7 mouse cellular contexts compared by ENCODE assay signal in genomic region chrX:7422166-7422565, GRCm38 (mm10). TPM values are rescaled to one million over a fixed set of nuclear protein-coding genes. Genes with fewer than 3 reads are reported as not detected.
DNase-seq lines count a peak whose midpoint lies in the region; ATAC-seq and TF ChIP-seq lines count a peak whose summit lies in the region.

No protein-coding gene starts in this region.

- 0 out of 2 replicates have a peak, but pooled peaks have one; percentile 19 for ATAC-seq in kidney, postnatal 0 days (replicated peaks; ENCODE audit: low FRiP score, low read depth)
- ATAC-seq in embryonic facial prominence, embryonic 12.5 days (ENCODE audit: insufficient number of reproducible peaks, insufficient read depth, low FRiP score, low TSS enrichment), result no peak
- ATAC-seq in hindbrain, postnatal 0 days, result no peak
- no peak for ATAC-seq in neural tube, embryonic 12.5 days (ENCODE audit: low FRiP score, low read depth)

- no peak for TF ChIP-seq CTCF in kidney, postnatal 0 days (IDR thresholded peaks at IDR 0.05; ENCODE audit: low read depth)
- TF ChIP-seq CTCF in hindbrain, postnatal 0 days (IDR thresholded peaks at IDR 0.05; ENCODE audit: low read depth), result no peak

- no peaks in the 10 kb centered on the region for H3K4me1 ChIP-seq in kidney, postnatal 0 days (replicated peaks; ENCODE audit: insufficient read depth, low read length)
- H3K4me1 ChIP-seq in embryonic facial prominence, embryonic 12.5 days, result no peaks in the 10 kb centered on the region
- no peaks in the 10 kb centered on the region for H3K4me1 ChIP-seq in hindbrain, postnatal 0 days (ENCODE audit: insufficient read depth, low read length)
- H3K4me1 ChIP-seq in neural tube, embryonic 12.5 days, result no peaks in the 10 kb centered on the region

- peak overlapping the region; percentile 51; the same call in 1 of the 2 replicates for H3K9ac ChIP-seq in kidney, postnatal 0 days (ENCODE audit: low read depth, low read length)
- H3K9ac ChIP-seq in embryonic facial prominence, embryonic 12.5 days, result peak overlapping the region; percentile 12; the same call in 1 of the 2 replicates
- H3K9ac ChIP-seq in hindbrain, postnatal 0 days (replicated peaks; ENCODE audit: low read length), result no peak overlapping the region
- H3K9ac ChIP-seq in neural tube, embryonic 12.5 days, result no peak overlapping the region

- H3K4me3 ChIP-seq in kidney, postnatal 0 days (replicated peaks; ENCODE audit: low read depth, low read length), result peak overlapping the region; percentile 48
- H3K4me3 ChIP-seq in embryonic facial prominence, embryonic 12.5 days, result peak overlapping the region; percentile 44
- peak overlapping the region; percentile 38 for H3K4me3 ChIP-seq in hindbrain, postnatal 0 days (ENCODE audit: low read length)
- H3K4me3 ChIP-seq in neural tube, embryonic 12.5 days, result peak overlapping the region; percentile 32

- H3K9me3 ChIP-seq in kidney, postnatal 0 days (replicated peaks; ENCODE audit: low read length), result no peaks in the 10 kb centered on the region
- H3K9me3 ChIP-seq in embryonic facial prominence, embryonic 12.5 days, result no peaks in the 10 kb centered on the region
- no peaks in the 10 kb centered on the region for H3K9me3 ChIP-seq in hindbrain, postnatal 0 days (ENCODE audit: low read length)
- no peaks in the 10 kb centered on the region for H3K9me3 ChIP-seq in neural tube, embryonic 12.5 days

- DNase-seq in kidney, postnatal 0 days (ENCODE audit: low spot score), result no peak
- no peak for DNase-seq in kidney, postnatal 14 days
- DNase-seq in hindbrain, postnatal 0 days (ENCODE audit: low spot score), result no peak
- DNase-seq in right cerebral cortex, postnatal 14 days, result no peak
- DNase-seq in kidney, postnatal 36 days, result no peak

- no peaks in the 10 kb centered on the region for H3K36me3 ChIP-seq in kidney, postnatal 0 days (ENCODE audit: insufficient read depth, low read length)
- H3K36me3 ChIP-seq in embryonic facial prominence, embryonic 12.5 days, result no peaks in the 10 kb centered on the region
- H3K36me3 ChIP-seq in hindbrain, postnatal 0 days (ENCODE audit: insufficient read depth, low read length), result no peaks in the 10 kb centered on the region
- H3K36me3 ChIP-seq in neural tube, embryonic 12.5 days, result no peaks in the 10 kb centered on the region

- peak overlapping the region; percentile 64 for H3K4me2 ChIP-seq in kidney, postnatal 0 days (ENCODE audit: low read length)
- peak overlapping the region; percentile 50 for H3K4me2 ChIP-seq in embryonic facial prominence, embryonic 12.5 days (replicated peaks)
- peak overlapping the region; percentile 67 for H3K4me2 ChIP-seq in hindbrain, postnatal 0 days (ENCODE audit: low read depth, low read length)
- peak overlapping the region; percentile 63 for H3K4me2 ChIP-seq in neural tube, embryonic 12.5 days (replicated peaks)

- WGBS in kidney, postnatal 0 days, result 68% methylated on average over 6 of the region's 6 CpGs
- 66% methylated on average over 6 of the region's 6 CpGs for WGBS in embryonic facial prominence, embryonic 12.5 days
- WGBS in hindbrain, postnatal 0 days, result 78% methylated on average over 6 of the region's 6 CpGs
- WGBS in neural tube, embryonic 12.5 days, result 77% methylated on average over 6 of the region's 6 CpGs

- H3K27me3 ChIP-seq in kidney, postnatal 0 days (ENCODE audit: insufficient read depth, low read length), result no peaks in the 10 kb centered on the region
- H3K27me3 ChIP-seq in embryonic facial prominence, embryonic 12.5 days, result no peaks in the 10 kb centered on the region
- no peaks in the 10 kb centered on the region for H3K27me3 ChIP-seq in hindbrain, postnatal 0 days (ENCODE audit: insufficient read depth, low read length)
- H3K27me3 ChIP-seq in neural tube, embryonic 12.5 days (replicated peaks), result no peaks in the 10 kb centered on the region

- no peak overlapping the region for H3K27ac ChIP-seq in kidney, postnatal 0 days
- no peak overlapping the region for H3K27ac ChIP-seq in embryonic facial prominence, embryonic 12.5 days
- no peak overlapping the region for H3K27ac ChIP-seq in hindbrain, postnatal 0 days
- H3K27ac ChIP-seq in neural tube, embryonic 12.5 days, result no peak overlapping the region

RNA-seq across cellular contexts. Expression of gene Usp27x, which starts 46.5 kb away (rescaled TPM):
- polyA plus RNA-seq in kidney, postnatal 0 days (2015; fragmentation: Nextera tagmentation; extraction: Ambion mirVana), result 0.70 and 0.74 TPM in 2 replicates
- polyA plus RNA-seq in embryonic facial prominence, embryonic 12.5 days (2016; fragmentation: Nextera tagmentation; extraction: Ambion mirVana), result 2.2 and 2.4 TPM in 2 replicates
- total RNA-seq in hindbrain, postnatal 0 days (2014; rRNA removed), result 8.5 and 11.3 TPM in 2 replicates
- 2.0 and 2.2 TPM in 2 replicates for polyA plus RNA-seq in hindbrain, postnatal 0 days (2015; fragmentation: Nextera tagmentation; extraction: Ambion mirVana)
- 1.3 and 1.6 TPM in 2 replicates for polyA plus RNA-seq in neural tube, embryonic 12.5 days (2016; fragmentation: Nextera tagmentation; extraction: Ambion mirVana)

Comparison
In these comparisons a context has a peak if more than half of its experiments do, and no peak if none do; other contexts are left out.
1. H3K9ac ChIP-seq: peak in kidney, postnatal 0 days (single experiment) and embryonic facial prominence, embryonic 12.5 days (single experiment); none in hindbrain, postnatal 0 days (single experiment) and neural tube, embryonic 12.5 days (single experiment).
2. Peak in every context shown above with its lines, with median percentiles within 50 percentile points of each other: H3K4me2 ChIP-seq and H3K4me3 ChIP-seq.